Mouse (Mus musculus): ENCODE data around the gene Ubc. TPM values are rescaled to one million over a fixed set of nuclear protein-coding genes. Genes with fewer than 3 reads are reported as not detected.

Ubc gene
- total and polyA plus RNA-seq, 2 experiments from 2014 or later = 958 to 1,306 TPM

DNA sequence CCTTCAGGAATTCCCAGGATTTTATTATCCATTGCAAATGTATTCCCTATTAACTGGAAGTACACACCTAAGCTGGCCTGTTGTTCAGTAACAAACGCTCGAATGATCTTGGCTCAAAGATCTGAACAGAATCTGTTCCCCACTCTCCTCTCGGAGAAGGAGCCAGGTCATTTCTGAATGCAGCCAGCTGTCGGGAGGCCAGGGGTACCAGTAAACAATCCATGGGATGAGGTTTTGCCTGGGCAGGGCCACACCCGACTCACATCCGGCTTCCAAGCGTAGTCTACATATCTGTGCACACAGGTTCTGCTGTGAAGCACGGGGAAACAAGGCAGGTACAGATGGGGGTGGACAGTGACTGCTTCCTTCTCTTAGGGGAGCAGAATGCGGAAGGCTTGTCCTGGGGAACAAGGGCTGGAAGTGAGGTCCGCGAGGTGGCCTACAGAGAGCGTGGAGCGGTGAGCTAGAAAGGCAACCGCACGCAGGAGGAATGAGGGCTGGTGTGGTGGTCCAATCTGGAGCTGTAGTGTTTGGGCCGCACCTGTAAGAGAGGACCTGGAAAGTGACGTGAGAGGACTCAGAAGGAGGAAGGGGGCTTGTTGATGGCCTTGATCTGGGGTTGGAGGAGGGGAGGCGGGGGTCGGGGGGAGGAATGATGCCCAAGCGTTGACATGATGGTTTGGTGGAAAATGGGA is 16.5 kb upstream of the Ubc start:
- Histone ChIP-seq H3K9ac (replicated peaks; ENCODE audit: low read length, poor library complexity, severe bottlenecking) (peak overlapping the region; percentile 73), H3K4me1 (ENCODE audit: insufficient read depth, low read length) (peaks cover 8% of the 10 kb centered on the region; the same call in 1 of the 2 replicates), H3K9me3 (ENCODE audit: low read length) (no peaks in the 10 kb centered on the region), H3K36me3 (ENCODE audit: insufficient read depth, low read length) (no peaks in the 10 kb centered on the region), H3K27me3 (ENCODE audit: insufficient read depth, low read length) (no peaks in the 10 kb centered on the region), H3K4me2 (ENCODE audit: low read depth, low read length, poor library complexity, severe bottlenecking) (peak overlapping the region; percentile 73), H3K27ac (ENCODE audit: low read depth, low read length) (peak overlapping the region; percentile 98), H3K4me3 (ENCODE audit: low read depth, low read length) (peak overlapping the region; percentile 47)
- TF ChIP-seq CTCF (IDR thresholded peaks at IDR 0.05) = no peak
- 1% methylated on average over 20 of the region's 20 CpGs for WGBS
- peak; percentile 59 for DNase-seq (ENCODE audit: low spot score)
- ATAC-seq (ENCODE audit: low FRiP score) = no peak

DNA sequence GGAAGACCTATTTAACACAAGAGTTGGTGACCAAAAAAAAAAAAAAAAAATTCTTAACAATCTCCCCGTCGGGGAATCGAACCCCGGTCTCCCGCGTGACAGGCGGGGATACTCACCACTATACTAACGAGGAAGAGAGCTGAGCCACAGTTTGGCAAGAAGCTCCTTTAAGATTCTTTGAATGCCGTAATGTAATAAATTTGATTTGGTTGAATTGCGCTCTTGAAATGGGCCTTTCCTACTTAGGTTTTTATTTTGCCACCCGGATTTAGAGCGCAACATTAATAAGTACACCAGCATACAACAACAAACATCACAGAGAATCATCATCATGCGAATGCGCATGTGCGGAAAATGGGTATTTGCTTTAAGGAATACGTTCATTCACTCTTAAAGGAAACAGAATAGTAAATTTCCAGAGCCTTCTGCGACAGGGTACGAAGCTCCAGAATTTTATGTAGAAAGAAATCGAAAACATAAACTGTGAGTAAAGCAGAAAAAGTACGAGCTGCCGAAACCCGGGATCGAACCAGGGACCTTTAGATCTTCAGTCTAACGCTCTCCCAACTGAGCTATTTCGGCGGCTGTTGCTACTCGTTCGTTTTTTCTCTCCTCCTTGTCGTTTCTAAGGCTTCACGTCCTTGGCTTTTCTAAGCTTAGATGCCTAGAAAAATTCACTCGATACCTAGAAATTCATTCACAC is 15.7 kb upstream of the Ubc start:
- no peak for TF ChIP-seq CTCF (IDR thresholded peaks at IDR 0.05)
- H3K4me1 ChIP-seq (ENCODE audit: insufficient read depth, low read length) = peaks cover 8% of the 10 kb centered on the region; the same call in 1 of the 2 replicates
- peak overlapping the region; percentile 73 for H3K4me2 ChIP-seq (ENCODE audit: low read depth, low read length, poor library complexity, severe bottlenecking)
- H3K9me3 ChIP-seq (ENCODE audit: low read length) = no peaks in the 10 kb centered on the region
- H3K9ac ChIP-seq (replicated peaks; ENCODE audit: low read length, poor library complexity, severe bottlenecking) = peak overlapping the region; percentile 73
- H3K4me3 ChIP-seq (ENCODE audit: low read depth, low read length) = peak overlapping the region; percentile 47
- ATAC-seq (ENCODE audit: low FRiP score) = peak; percentile 72
- DNase-seq (ENCODE audit: low spot score) = peak; percentile 94
- no peaks in the 10 kb centered on the region for H3K36me3 ChIP-seq (ENCODE audit: insufficient read depth, low read length)
- 2% methylated on average over 31 of the region's 31 CpGs for WGBS
- peak overlapping the region; percentile 98 for H3K27ac ChIP-seq (ENCODE audit: low read depth, low read length)
- no peaks in the 10 kb centered on the region for H3K27me3 ChIP-seq (ENCODE audit: insufficient read depth, low read length)

DNA sequence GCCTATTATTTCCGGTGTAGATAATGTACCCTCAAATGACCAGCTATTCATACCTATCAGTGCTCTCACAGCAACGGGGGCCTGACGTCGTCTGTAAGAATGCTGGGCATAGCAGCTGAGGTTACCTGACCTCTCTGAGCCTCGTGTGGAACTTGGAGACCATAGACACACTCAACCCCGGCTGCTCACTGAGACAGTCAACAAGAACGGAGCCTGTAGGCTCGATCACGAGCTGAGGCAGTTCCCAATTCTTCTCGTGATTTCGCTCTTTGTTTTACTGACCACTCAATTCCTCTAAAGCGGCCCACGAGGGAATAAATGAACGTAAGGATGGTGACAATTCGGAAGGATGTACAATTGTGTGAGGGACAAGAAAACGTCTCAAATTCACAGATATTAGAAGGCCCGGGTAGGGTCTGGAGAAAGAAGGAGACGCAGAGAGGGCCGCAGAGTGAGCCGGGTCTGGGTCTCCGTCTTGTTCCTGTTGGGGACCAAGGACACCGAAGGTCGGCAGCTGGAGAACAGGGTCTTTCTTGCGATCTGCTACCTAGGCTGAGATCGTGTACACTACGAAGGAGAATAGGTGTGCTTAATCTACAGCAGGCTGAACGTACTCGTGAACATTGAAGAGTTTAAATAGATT is 15.0 kb upstream of the Ubc start:
- TF ChIP-seq CTCF (IDR thresholded peaks at IDR 0.05) = no peak
- Histone ChIP-seq H3K4me1 (ENCODE audit: insufficient read depth, low read length) (peaks cover 8% of the 10 kb centered on the region; the same call in 1 of the 2 replicates), H3K4me3 (ENCODE audit: low read depth, low read length) (peak overlapping the region; percentile 47), H3K36me3 (ENCODE audit: insufficient read depth, low read length) (no peaks in the 10 kb centered on the region), H3K4me2 (ENCODE audit: low read depth, low read length, poor library complexity, severe bottlenecking) (peak overlapping the region; percentile 73), H3K9ac (replicated peaks; ENCODE audit: low read length, poor library complexity, severe bottlenecking) (peak overlapping the region; percentile 72), H3K27ac (ENCODE audit: low read depth, low read length) (peak overlapping the region; percentile 98), H3K9me3 (ENCODE audit: low read length) (no peaks in the 10 kb centered on the region), H3K27me3 (ENCODE audit: insufficient read depth, low read length) (no peaks in the 10 kb centered on the region)
- DNase-seq (ENCODE audit: low spot score) = peak; percentile 78
- ATAC-seq (ENCODE audit: low FRiP score) = no peak
- WGBS = under 1% methylated on average over 28 of the region's 28 CpGs

DNA sequence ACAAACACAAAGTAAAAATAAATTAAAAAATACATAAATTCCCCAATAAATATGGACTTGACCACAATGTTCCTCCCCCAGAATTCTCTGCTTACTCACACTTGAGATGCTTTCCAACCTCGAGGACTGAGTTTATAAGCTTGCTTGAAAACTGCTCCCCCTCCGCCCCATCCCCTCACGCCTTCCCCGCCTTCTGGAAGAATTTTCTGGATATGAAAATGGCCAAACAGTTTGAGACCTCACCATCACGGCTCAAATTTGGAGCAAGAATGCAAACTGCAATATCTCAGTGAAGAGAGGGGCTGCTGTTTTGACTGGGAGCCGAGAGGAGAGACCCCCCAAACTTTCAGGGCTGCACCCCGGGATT is 14.5 kb upstream of the Ubc start:
- no peak for TF ChIP-seq CTCF (IDR thresholded peaks at IDR 0.05)
- DNase-seq (ENCODE audit: low spot score) (no peak), ATAC-seq (ENCODE audit: low FRiP score) (no peak)
- Histone ChIP-seq H3K27ac (ENCODE audit: low read depth, low read length) (peak overlapping the region; percentile 98), H3K9ac (replicated peaks; ENCODE audit: low read length, poor library complexity, severe bottlenecking) (peak overlapping the region; percentile 72), H3K36me3 (ENCODE audit: insufficient read depth, low read length) (no peaks in the 10 kb centered on the region), H3K9me3 (ENCODE audit: low read length) (no peaks in the 10 kb centered on the region), H3K4me3 (ENCODE audit: low read depth, low read length) (peak overlapping the region; percentile 47), H3K27me3 (ENCODE audit: insufficient read depth, low read length) (no peaks in the 10 kb centered on the region), H3K4me1 (ENCODE audit: insufficient read depth, low read length) (peaks cover 8% of the 10 kb centered on the region; the same call in 1 of the 2 replicates), H3K4me2 (ENCODE audit: low read depth, low read length, poor library complexity, severe bottlenecking) (peak overlapping the region; percentile 73)
- 2% methylated on average over 7 of the region's 7 CpGs for WGBS

DNA sequence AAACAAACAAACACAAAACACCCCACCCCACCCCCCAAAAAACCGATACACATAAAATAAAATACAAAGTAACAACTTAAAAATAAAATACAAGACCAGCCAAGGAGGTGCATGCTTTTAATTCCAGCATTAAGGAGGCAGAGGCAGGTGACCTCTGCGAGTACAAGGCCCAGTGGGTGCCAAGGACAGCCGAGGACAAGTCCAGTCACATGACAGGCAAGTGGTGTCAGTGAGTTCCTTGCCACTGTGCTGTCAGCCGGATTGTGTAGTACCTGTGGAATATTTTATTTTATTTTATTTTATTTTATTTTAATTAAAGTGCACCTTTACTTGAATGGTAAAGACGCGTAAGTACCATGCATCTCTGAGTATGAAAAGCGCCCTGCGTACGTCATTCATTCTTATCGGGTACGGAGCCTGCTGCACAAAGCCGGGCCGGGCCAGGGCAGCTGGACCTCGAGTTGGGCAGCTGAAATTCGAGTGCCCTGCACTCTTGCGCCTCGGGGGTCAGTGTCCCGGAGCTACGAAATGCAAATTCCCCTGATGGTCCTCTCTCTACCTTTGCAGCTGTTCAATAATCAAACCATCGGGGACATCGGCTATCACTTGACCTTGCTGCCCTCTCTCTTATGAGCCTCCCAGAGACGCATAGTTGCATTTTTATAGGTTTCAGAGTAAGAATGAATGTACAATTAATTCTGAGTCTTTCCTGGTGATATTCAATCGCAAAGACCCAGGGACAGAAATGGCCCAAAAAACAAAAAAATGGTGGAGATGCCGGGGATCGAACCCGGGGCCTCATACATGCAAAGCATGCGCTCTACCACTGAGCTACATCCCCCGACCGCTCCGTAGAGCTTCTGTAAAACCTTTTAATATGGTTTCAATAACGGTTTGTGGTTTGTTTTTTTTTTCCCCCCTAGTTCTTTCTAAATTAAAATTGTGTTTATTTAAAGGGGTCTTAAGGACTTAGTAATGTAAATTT is 13.8 kb upstream of the Ubc start:
- peak overlapping the region; percentile 34 for H3K4me3 ChIP-seq (ENCODE audit: low read depth, low read length)
- no peaks in the 10 kb centered on the region for H3K27me3 ChIP-seq (ENCODE audit: insufficient read depth, low read length)
- H3K4me2 ChIP-seq (ENCODE audit: low read depth, low read length, poor library complexity, severe bottlenecking) = peak overlapping the region; percentile 52
- H3K27ac ChIP-seq (ENCODE audit: low read depth, low read length) = peak overlapping the region; percentile 83
- no peaks in the 10 kb centered on the region for H3K9me3 ChIP-seq (ENCODE audit: low read length)
- no peaks in the 10 kb centered on the region for H3K36me3 ChIP-seq (ENCODE audit: insufficient read depth, low read length)
- DNase-seq (ENCODE audit: low spot score) (peak; percentile 80), ATAC-seq (ENCODE audit: low FRiP score) (no peak)
- H3K9ac ChIP-seq (replicated peaks; ENCODE audit: low read length, poor library complexity, severe bottlenecking) = peak overlapping the region; percentile 54
- TF ChIP-seq CTCF (IDR thresholded peaks at IDR 0.05) = no peak
- H3K4me1 ChIP-seq (ENCODE audit: insufficient read depth, low read length) = peaks cover 8% of the 10 kb centered on the region; the same call in 1 of the 2 replicates
- WGBS = 14% methylated on average over 31 of the region's 31 CpGs
